Mouse (Mus musculus) heart, adult 2 months (tissue): ENCODE measurements around the gene Smarce1.

ENCODE experiments used
- CTCF ChIP-seq: fragments of 200-600 bp; IDR thresholded peaks from 2 replicates; pipeline ENCODE4 v1.8.1; 2022; ENCODE audit warnings: antibody characterized with exemption, mild to moderate bottlenecking, moderate library complexity
- EP300 ChIP-seq: fragments of 200-500 bp; IDR thresholded peaks from 2 replicates; pipeline ENCODE4 v1.6.1; 2011; ENCODE audit warnings: low read depth, low read length, control low read depth; ENCODE audit not compliant: insufficient read depth
- POLR2A ChIP-seq: fragments of 200-500 bp; IDR thresholded peaks from 2 replicates; pipeline ENCODE4 v1.6.1; 2011; ENCODE audit warnings: mild to moderate bottlenecking, low read depth, low read length, control low read depth; ENCODE audit not compliant: insufficient read depth

- TF ChIP-seq CTCF = peak; percentile 90
- no peak for TF ChIP-seq POLR2A
- TF ChIP-seq EP300 = no peak
These were observed 23.9 kb downstream of the Smarce1 start for GRCm38 (mm10) chr11:99206954-99207353.
